Mouse (Mus musculus) embryonic facial prominence, embryonic 10.5 days (tissue): ENCODE results near the gene Atf5. TPM values are rescaled to one million over a fixed set of nuclear protein-coding genes. Genes with fewer than 3 reads are reported as not detected.

Experiments used
- DNase-seq: peaks from one replicate; pipeline ENCODE4 v3.0.0-alpha.2; 2017; ENCODE audit warnings: low spot score
- H3K27ac ChIP-seq: fragments of 300-500 bp; sonication (generic); replicated peaks from 2 replicates; pipeline ENCODE4 v1.5.1; 2016; ENCODE audit warnings: mild to moderate bottlenecking
- H3K27me3 ChIP-seq: fragments of 300-500 bp; sonication (generic); replicated peaks from 2 replicates; pipeline ENCODE4 v1.6.1; 2016; ENCODE audit warnings: low read depth, mild to moderate bottlenecking; ENCODE audit not compliant: poor library complexity, severe bottlenecking
- H3K36me3 ChIP-seq: fragments of 300-500 bp; sonication (generic); replicated peaks from 2 replicates; pipeline ENCODE4 v1.6.1; 2016; ENCODE audit warnings: mild to moderate bottlenecking, moderate library complexity
- H3K4me1 ChIP-seq: fragments of 300-500 bp; sonication (generic); 2 replicates; pipeline ENCODE4 v1.6.1; 2016
- H3K4me3 ChIP-seq: fragments of 300-500 bp; sonication (generic); 2 replicates; pipeline ENCODE4 v1.5.1; 2016; ENCODE audit warnings: mild to moderate bottlenecking, moderate library complexity
- H3K9me3 ChIP-seq: fragments of 300-500 bp; sonication (generic); 2 replicates; pipeline ENCODE4 v1.6.1; 2016; ENCODE audit warnings: mild to moderate bottlenecking
- WGBS: fragments of 180-500 bp; shearing (Covaris S2); methylation state at CpG from one replicate; pipeline ENCODE4 v1.1.7; 2016; 5-methylcytosine and 5-hydroxymethylcytosine counted together
- polyA plus RNA-seq: library from polyadenylated mRNA; unstranded; fragments of >200 nt; fragmentation: Nextera tagmentation; extraction: Ambion mirVana; gene quantifications from 2 replicates; pipeline ENCODE4 v1.2.1, GENCODE M21; 2016

Atf5 gene
- polyA plus RNA-seq, 1 experiment from 2014 or later, result 3.6 TPM

DNA sequence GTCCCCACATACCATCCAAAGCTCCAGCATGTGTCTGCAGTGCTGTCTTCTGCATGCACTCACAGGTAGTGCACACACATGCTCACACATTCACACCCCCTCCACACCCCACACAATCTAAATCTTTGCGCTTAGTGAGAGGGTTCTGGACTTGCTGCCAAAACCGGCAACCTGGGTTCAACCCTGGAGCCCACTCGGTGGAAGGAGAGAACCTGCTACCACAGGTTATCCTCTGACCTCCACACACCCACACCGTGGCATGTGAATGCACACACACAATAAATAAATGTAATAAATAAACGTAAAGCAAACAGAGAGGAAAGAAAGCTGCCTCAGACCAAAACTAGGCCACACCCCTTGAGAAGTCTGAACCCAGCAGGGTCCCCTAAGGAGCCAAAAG, 31.3 kb upstream of the Atf5 start:
- peak overlapping the region; percentile 92; the same call in 1 of the 2 replicates for H3K27ac ChIP-seq
- WGBS, result 82% methylated on average over 5 of the region's 5 CpGs
- no peak for DNase-seq
- H3K4me1 ChIP-seq, result peaks cover 34% of the 10 kb centered on the region
- H3K27me3 ChIP-seq, result no peaks in the 10 kb centered on the region
- no peaks in the 10 kb centered on the region for H3K9me3 ChIP-seq
- H3K36me3 ChIP-seq, result peaks cover 57% of the 10 kb centered on the region
- peak overlapping the region; percentile 82 for H3K4me3 ChIP-seq

DNA sequence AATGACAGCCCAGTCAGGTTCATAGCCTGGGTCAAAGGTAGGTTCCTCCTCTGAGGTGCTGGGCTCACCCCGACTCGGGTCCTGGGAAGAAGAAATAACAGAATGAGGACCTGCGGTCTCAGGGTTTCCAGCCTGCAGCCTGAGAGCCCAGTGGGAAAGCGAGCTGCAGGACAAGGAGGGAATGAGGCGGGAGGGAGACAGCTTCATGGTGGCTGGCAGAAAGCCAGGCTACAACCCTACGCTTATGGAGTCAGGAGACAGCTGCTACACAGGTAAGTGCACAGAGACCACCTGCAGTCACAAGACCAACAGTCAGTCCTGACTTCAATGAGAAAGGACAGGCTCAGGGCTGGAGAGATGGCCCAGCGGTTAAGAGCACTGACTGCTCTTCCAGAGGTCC, 30.3 kb upstream of the Atf5 start:
- no peak overlapping the region for H3K27ac ChIP-seq
- H3K9me3 ChIP-seq, result no peaks in the 10 kb centered on the region
- DNase-seq, result no peak
- H3K36me3 ChIP-seq, result peaks cover 60% of the 10 kb centered on the region
- H3K27me3 ChIP-seq, result peaks cover under 1% of the 10 kb centered on the region
- 0 out of 2 replicates have a peak overlapping the region, but pooled peaks have one; percentile 8 for H3K4me3 ChIP-seq
- H3K4me1 ChIP-seq, result peaks cover 27% of the 10 kb centered on the region
- WGBS, result 92% methylated on average over 7 of the region's 7 CpGs

DNA sequence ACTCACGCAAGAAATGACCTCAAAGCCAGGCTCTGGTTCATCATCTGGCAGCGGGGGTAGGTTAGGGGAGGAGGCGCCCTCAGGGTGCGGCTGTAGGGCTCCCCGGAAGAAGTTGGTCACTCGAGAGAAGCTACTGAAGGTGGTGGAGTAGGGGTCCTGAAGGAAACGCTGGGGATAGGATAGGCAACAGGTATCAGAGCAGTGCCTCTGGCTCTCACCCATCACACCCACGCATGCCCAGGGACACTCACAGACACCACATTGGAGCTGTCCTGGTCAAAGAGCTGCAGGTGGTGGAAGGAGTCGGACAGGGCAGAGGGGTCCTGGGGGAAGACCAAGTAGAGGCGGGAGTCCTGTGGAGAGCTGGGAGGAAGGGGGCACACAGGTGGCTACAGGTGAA, 28.5 kb upstream of the Atf5 start:
- WGBS, result 93% methylated on average over 10 of the region's 10 CpGs
- no peak for DNase-seq
- peaks cover 17% of the 10 kb centered on the region for H3K4me1 ChIP-seq
- no peaks in the 10 kb centered on the region for H3K9me3 ChIP-seq
- peaks cover 69% of the 10 kb centered on the region for H3K36me3 ChIP-seq
- H3K27ac ChIP-seq, result no peak overlapping the region
- H3K27me3 ChIP-seq, result peaks cover 19% of the 10 kb centered on the region
- H3K4me3 ChIP-seq, result no peak overlapping the region

DNA sequence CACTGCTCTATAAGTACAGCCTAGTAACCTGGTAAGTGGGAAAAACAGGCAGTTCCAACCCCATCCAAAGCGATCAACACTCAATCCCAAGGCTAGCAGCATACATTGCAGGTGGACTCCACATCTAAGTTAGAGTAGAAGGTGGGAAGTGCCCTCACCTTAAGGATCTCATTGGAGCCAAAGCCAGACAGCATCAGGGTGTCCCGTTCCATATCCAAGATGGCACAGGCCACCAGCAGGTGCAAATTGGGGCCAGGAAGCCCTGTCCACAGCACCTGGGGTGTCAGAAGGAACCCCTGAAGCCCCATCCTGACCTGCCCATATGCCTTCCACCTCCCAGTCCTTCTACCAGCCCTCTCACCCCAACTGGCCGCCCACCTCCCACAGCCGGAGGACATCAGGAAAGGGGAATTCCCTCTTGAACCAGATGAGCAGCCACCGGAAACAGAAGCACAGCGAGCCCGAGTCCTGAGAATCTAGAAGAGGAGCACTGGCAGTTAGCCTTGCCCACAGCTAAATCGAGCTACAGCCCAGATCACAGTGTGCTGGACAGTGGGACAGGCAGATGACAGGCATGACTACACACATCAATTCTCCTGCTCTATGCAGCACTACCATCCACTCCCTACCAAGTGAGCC, 25.5 kb upstream of the Atf5 start:
- H3K4me1 ChIP-seq, result peaks cover 18% of the 10 kb centered on the region
- WGBS, result 93% methylated on average over 8 of the region's 8 CpGs
- H3K27ac ChIP-seq, result no peak overlapping the region
- peaks cover 72% of the 10 kb centered on the region for H3K36me3 ChIP-seq
- no peak for DNase-seq
- no peaks in the 10 kb centered on the region for H3K9me3 ChIP-seq
- 0 out of 2 replicates have a peak overlapping the region, but pooled peaks have one; percentile 5 for H3K4me3 ChIP-seq
- H3K27me3 ChIP-seq, result peaks cover 43% of the 10 kb centered on the region

DNA sequence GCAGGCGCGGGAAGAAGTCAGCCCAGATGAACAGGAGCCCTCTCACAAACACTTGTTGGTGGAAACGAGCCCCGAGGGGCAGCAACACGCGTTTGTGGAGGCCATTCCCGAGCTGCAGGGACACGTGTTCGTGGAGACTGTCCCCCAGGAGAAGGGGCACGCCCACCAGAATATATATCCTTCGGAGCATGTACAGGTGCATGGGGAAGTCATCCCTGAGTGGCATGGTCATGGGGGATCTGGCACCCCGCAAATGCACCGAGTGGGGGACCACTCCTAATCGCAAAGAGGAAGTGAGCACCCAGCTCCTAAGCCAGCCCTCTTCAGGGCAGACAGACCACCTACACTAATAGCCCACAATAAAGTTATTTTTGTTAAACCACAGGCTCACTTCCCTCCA, 24.0 kb upstream of the Atf5 start:
- Histone ChIP-seq H3K27ac (no peak overlapping the region), H3K9me3 (no peaks in the 10 kb centered on the region), H3K36me3 (peaks cover 60% of the 10 kb centered on the region), H3K4me1 (peaks cover 32% of the 10 kb centered on the region), H3K4me3 (peak overlapping the region; percentile 53), H3K27me3 (peaks cover 43% of the 10 kb centered on the region)
- WGBS, result 51% methylated on average over 14 of the region's 14 CpGs
- no peak for DNase-seq

DNA sequence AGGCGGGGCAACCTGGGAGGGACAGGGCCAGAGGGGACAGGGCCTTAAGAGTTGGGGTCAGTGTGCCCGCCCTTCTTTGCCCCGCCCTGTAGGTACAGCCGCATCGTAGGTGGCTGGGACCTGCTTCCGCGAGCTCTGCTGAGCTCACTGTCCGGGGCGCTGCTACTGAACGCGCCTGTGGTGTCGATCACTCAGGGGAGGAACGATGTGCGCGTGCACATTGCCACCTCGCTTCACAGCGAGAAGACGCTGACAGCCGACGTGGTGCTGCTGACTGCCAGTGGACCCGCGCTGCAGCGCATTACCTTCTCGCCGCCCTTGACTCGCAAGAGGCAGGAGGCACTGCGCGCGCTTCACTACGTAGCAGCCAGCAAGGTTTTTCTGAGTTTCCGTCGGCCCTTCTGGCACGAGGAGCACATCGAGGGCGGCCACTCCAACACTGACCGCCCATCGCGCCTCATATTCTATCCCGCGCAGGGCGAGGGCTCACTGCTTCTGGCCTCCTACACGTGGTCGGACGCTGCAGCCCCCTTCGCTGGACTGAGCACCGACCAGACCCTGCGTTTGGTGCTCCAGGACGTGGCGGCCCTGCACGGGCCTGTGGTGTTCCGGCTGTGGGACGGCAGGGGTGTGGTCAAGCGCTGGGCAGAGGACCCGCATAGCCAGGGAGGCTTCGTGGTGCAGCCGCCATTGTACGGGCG, 23.2 kb upstream of the Atf5 start:
- peak; percentile 64 for DNase-seq
- Histone ChIP-seq H3K4me1 (peaks cover 32% of the 10 kb centered on the region), H3K27me3 (peaks cover 43% of the 10 kb centered on the region), H3K4me3 (peak overlapping the region; percentile 53), H3K27ac (no peak overlapping the region; the same call in 1 of the 2 replicates), H3K36me3 (peaks cover 52% of the 10 kb centered on the region), H3K9me3 (no peaks in the 10 kb centered on the region)
- 2% methylated on average over 58 of the region's 58 CpGs for WGBS

DNA sequence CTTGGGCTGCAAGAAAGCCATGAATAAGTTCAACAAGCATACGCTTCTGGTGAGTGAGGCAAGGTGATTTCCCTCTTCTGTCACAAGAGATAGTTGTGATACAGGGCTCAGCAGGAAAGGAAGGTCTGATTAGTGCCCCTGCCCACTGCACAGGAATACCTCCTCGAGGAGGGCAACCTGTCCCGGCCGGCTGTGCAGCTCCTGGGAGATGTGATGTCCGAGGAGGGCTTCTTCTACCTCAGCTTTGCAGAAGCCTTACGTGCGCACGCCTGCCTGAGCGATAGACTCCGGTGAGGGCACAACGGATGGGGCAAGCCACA, 22.7 kb upstream of the Atf5 start:
- WGBS, result 25% methylated on average over 11 of the region's 11 CpGs
- Histone ChIP-seq H3K9me3 (no peaks in the 10 kb centered on the region), H3K27me3 (peaks cover 43% of the 10 kb centered on the region), H3K36me3 (peaks cover 47% of the 10 kb centered on the region), H3K4me1 (peaks cover 32% of the 10 kb centered on the region), H3K4me3 (peak overlapping the region; percentile 53), H3K27ac (no peak overlapping the region; the same call in 1 of the 2 replicates)
- DNase-seq, result no peak

DNA sequence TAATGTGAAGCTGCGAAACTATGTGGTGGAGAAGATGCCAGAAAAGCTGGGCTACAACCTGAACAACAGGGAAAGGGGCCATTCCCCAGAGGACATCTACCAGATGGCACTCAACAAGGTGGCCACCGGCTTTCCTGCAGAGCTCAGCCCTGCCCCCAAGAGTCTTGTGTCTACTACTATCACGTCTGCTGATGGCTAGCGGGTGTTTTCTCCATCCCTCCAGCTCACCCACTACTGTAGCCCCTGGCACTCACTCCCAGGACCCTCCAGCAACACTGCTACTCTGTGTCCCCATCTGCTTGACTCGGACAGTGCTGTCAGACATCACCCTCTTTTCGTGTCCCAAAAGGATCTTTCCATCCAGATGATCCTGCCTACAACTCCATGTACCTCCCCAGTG, 21.6 kb upstream of the Atf5 start:
- Histone ChIP-seq H3K36me3 (peaks cover 37% of the 10 kb centered on the region), H3K4me3 (no peak overlapping the region), H3K27ac (no peak overlapping the region), H3K4me1 (peaks cover 32% of the 10 kb centered on the region), H3K27me3 (peaks cover 43% of the 10 kb centered on the region), H3K9me3 (no peaks in the 10 kb centered on the region)
- 87% methylated on average over 6 of the region's 6 CpGs for WGBS
- DNase-seq, result no peak

DNA sequence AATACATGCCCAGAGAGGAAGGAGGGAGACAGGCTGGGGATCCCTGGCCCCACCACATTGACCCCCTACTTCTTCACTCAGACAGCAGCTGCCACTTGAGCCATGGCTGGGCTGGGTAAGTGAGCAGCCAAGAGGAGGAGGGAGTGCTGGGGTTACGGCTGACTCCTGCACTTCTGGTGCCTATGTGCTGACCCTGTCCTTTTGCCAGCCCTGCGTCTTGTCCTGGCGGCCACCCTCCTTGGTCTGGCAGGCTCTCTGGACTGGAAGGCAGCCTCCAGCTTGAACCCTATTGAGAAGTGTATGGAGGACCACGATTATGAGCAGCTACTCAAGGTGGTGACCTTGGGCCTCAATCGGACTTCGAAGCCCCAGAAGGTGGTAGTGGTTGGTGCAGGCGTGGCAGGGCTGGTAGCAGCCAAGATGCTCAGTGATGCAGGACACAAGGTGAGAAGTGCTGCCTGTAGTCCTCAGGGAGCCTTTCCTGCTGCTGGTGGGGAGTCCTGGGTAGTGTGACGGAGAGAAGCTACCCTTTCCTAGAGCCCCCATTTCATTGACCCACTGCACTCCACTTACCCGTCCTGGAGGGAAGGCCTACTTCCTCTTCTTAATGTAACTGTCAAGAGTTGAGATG, 20.1 kb upstream of the Atf5 start:
- Histone ChIP-seq H3K4me3 (no peak overlapping the region), H3K36me3 (peaks cover 30% of the 10 kb centered on the region), H3K9me3 (no peaks in the 10 kb centered on the region), H3K27ac (no peak overlapping the region), H3K27me3 (peaks cover 40% of the 10 kb centered on the region), H3K4me1 (peaks cover 32% of the 10 kb centered on the region)
- 85% methylated on average over 9 of the region's 9 CpGs for WGBS
- no peak for DNase-seq

DNA sequence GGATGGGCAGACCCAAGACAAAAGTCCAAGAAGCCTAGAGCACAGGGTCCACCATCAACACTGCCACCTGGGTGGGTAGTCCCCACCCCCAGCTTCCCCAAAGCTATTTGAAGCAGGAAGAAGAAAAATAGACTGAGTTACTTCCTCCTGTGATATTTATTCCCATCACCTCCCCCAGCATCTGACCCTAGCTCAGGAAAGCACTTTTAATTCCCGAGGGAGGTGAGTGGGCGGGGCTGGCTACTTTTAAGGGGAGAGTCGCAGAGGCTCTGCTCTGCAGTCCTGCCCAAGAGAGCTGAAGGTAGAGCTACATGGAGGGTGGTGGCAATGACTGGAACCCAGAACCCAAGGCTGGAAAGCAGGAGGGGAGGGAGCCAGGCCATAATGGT, 19.6 kb upstream of the Atf5 start:
- H3K27ac ChIP-seq, result no peak overlapping the region
- H3K4me1 ChIP-seq, result peaks cover 32% of the 10 kb centered on the region
- H3K27me3 ChIP-seq, result peaks cover 35% of the 10 kb centered on the region
- no peaks in the 10 kb centered on the region for H3K9me3 ChIP-seq
- H3K4me3 ChIP-seq, result no peak overlapping the region
- 61% methylated on average over 3 of the region's 3 CpGs for WGBS
- peaks cover 30% of the 10 kb centered on the region for H3K36me3 ChIP-seq
- DNase-seq, result no peak

DNA sequence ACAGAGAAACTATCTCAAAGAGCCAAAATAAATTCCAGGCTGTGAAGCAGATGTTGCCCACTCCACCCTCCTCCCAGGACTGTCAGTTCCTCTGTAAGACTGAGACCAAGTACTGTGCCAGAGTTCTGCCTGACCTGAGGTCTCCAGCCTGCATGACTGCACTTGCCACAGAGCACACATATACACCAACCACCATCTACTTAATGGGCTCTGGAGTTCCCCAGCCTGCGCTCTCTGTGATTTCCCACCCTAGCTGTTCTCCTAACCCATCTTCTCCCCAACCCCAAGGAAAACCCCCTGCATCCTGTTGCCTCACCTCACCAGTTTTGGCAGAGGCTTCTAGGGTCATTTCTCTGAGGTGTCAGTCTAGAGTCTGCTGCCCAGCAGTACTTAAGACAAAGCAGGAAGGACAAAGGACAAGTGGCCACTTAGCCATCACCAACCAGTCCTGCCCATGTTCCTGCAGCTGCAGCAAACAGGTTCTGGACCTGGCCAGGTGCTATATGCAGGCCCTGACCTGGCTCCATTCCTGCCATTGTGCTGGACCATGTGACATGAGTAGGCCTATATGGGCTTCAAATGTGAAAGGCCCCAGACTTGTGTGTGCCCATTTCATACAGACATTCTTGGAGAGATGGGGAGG, 19.0 kb upstream of the Atf5 start:
- 91% methylated on average over 1 of the region's 1 CpGs for WGBS
- Histone ChIP-seq H3K4me3 (no peak overlapping the region), H3K9me3 (no peaks in the 10 kb centered on the region), H3K4me1 (peaks cover 31% of the 10 kb centered on the region), H3K27me3 (peaks cover 29% of the 10 kb centered on the region), H3K36me3 (peaks cover 30% of the 10 kb centered on the region), H3K27ac (no peak overlapping the region)
- no peak for DNase-seq

DNA sequence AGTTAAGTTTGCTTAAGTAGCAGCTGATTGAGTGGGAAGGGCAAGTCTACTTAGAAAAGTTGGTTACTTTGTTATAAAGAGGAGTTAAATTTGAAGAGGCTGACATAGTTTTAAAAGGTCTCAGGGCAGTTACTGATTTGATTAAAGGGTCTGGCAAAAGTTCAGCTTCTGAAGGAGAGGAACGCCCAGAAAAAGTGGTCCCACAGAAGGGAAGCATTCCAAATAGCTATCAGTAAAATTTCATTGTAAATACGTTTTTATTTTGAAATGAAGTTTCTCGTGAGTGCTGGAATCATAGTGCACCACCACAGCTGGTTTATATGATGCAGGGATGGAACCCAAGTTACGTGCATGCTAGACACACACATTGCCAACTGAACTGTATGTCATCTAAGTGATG, 16.3 kb upstream of the Atf5 start:
- no peak overlapping the region for H3K27ac ChIP-seq
- H3K27me3 ChIP-seq, result peaks cover 2% of the 10 kb centered on the region; the same call in 1 of the 2 replicates
- no peaks in the 10 kb centered on the region for H3K9me3 ChIP-seq
- peaks cover 14% of the 10 kb centered on the region for H3K4me1 ChIP-seq
- no peak for DNase-seq
- H3K36me3 ChIP-seq, result peaks cover 50% of the 10 kb centered on the region
- 79% methylated on average over 4 of the region's 4 CpGs for WGBS
- no peak overlapping the region for H3K4me3 ChIP-seq
